ENCODE assay signal across 26 mouse cellular contexts in the genomic region with DNA sequence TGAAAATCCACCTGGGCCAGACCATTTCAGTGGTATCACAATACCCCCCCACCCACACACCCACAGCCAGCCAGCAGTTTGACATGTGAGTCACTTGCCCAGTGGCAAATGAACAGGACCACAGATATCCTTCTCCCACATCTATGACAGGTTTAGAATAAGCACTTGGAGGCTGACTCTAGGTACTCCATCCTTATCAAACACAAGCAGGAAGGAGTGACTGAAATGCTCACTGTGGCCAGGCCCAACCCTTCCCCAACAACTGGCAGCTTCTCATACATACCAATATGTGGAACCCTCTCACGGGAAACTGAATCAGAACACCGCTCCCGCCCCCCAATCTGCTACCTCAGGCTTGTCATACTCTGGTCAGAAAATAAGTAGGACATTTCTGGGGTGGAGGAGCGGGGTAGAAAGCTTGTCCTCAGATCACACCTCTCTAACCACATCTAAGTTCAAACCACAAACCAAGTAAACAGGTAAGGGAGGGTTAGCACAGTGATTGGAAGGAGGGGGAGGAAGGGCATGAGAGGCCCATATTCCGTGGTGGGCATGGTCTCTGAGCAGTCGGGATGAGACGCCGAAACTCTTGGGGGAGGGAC.
A peak's percentile ranks its signal among the peaks of the same experiment; 100 is the strongest.
DNase-seq lines count a peak whose midpoint lies in the region; ATAC-seq lines count a peak whose summit lies in the region.
"Had no signal": no experiment of that assay in that cellular context is flagged by ENCODE, and none has a peak within 500 bp of the region (broad histone marks: within the 10 kb centered on the region; RNA-seq: fewer than 3 reads in every experiment).

No protein-coding gene starts in this region.

- no peaks in the 10 kb centered on the region for H3K9me3 ChIP-seq in stomach, embryonic 15.5 days
- H3K9me3 ChIP-seq in forebrain, embryonic 15.5 days = no peaks in the 10 kb centered on the region
- H3K9me3 ChIP-seq: embryonic facial prominence, embryonic 10.5 days; heart, embryonic 15.5 days; intestine, embryonic 15.5 days; limb, embryonic 12.5 days; megakaryocyte, embryonic 14.5 days; midbrain, embryonic 15.5 days had no signal

- H3K4me1 ChIP-seq in stomach, embryonic 15.5 days = no peaks in the 10 kb centered on the region
- H3K4me1 ChIP-seq in forebrain, embryonic 15.5 days = no peaks in the 10 kb centered on the region
- H3K4me1 ChIP-seq: heart, embryonic 15.5 days; megakaryocyte, embryonic 14.5 days; midbrain, embryonic 15.5 days had no signal

- H3K4me2 ChIP-seq in stomach, embryonic 15.5 days = no peak overlapping the region
- no peak overlapping the region for H3K4me2 ChIP-seq in forebrain, embryonic 15.5 days (replicated peaks)
- H3K4me2 ChIP-seq: heart, embryonic 15.5 days; hindbrain, embryonic 14.5 days; intestine, embryonic 15.5 days; limb, embryonic 12.5 days; liver, embryonic 11.5 days; midbrain, embryonic 15.5 days had no signal

- WGBS in stomach, embryonic 15.5 days = 83% methylated on average over 8 of the region's 8 CpGs
- WGBS in forebrain, embryonic 15.5 days = 90% methylated on average over 8 of the region's 8 CpGs

- peak; percentile 20; the same call in 1 of the 2 replicates for ATAC-seq in megakaryocyte, adult 5-6 weeks (ENCODE audit: poor library complexity, severe bottlenecking)
- 0 out of 2 replicates have a peak, but pooled peaks have one; percentile 18 for ATAC-seq in stomach, embryonic 15.5 days (ENCODE audit: insufficient read depth, low FRiP score, low read depth)
- no peak for ATAC-seq in forebrain, embryonic 15.5 days (replicated peaks)
- ATAC-seq: forebrain, postnatal 0 days; intestine, embryonic 15.5 days; liver, postnatal 0 days; lung, postnatal 0 days; midbrain, embryonic 15.5 days had no signal

- no peak overlapping the region for H3K27ac ChIP-seq in stomach, embryonic 15.5 days
- H3K27ac ChIP-seq in forebrain, embryonic 15.5 days (replicated peaks) = no peak overlapping the region
- H3K27ac ChIP-seq: embryonic facial prominence, embryonic 10.5 days; heart, embryonic 15.5 days; hindbrain, embryonic 14.5 days; intestine, embryonic 15.5 days; layer of hippocampus, adult 2 months; limb, embryonic 12.5 days; midbrain, embryonic 15.5 days had no signal

- peaks cover 4% of the 10 kb centered on the region; the same call in 1 of the 2 replicates for H3K27me3 ChIP-seq in stomach, embryonic 15.5 days (replicated peaks)
- H3K27me3 ChIP-seq in forebrain, embryonic 15.5 days = no peaks in the 10 kb centered on the region
- H3K27me3 ChIP-seq: midbrain, embryonic 15.5 days had no signal

- H3K36me3 ChIP-seq in stomach, embryonic 15.5 days = no peaks in the 10 kb centered on the region
- no peaks in the 10 kb centered on the region for H3K36me3 ChIP-seq in forebrain, embryonic 15.5 days
- H3K36me3 ChIP-seq: embryonic facial prominence, embryonic 10.5 days; heart, embryonic 15.5 days; intestine, embryonic 15.5 days; limb, embryonic 12.5 days; midbrain, embryonic 15.5 days had no signal

- no peak overlapping the region for H3K4me3 ChIP-seq in stomach, embryonic 15.5 days (replicated peaks)
- H3K4me3 ChIP-seq in forebrain, embryonic 15.5 days = no peak overlapping the region
- H3K4me3 ChIP-seq: embryonic facial prominence, embryonic 10.5 days; heart, embryonic 15.5 days; intestine, embryonic 15.5 days; layer of hippocampus, adult 2 months; limb, embryonic 12.5 days; megakaryocyte, embryonic 14.5 days; midbrain, embryonic 15.5 days had no signal

- DNase-seq in lung, postnatal 25 days (ENCODE audit: low spot score) = peak; percentile 7
- DNase-seq in lung, postnatal 4 days = no peak
- peak; percentile 26 to 38 for DNase-seq in CD8-positive naive resting alpha-beta T cell, adult 2 months (ENCODE audit: low read depth in 2 of 2, low spot score in 2 of 2)
- no peak for DNase-seq in adrenal gland, adult (ENCODE audit: inconsistent age in 2 of 2, low spot score in 1 of 2)
- no peak for DNase-seq in embryo, embryonic 11 days
- DNase-seq: adrenal gland, postnatal 25 days; cerebellum, adult 9-10 months; forebrain, postnatal 0 days; heart, postnatal 4 days; kidney, adult 9 months; kidney, postnatal 25 days; layer of hippocampus, postnatal 36 days; liver, postnatal 0 days had no signal

- H3K9ac ChIP-seq in stomach, embryonic 15.5 days = no peak overlapping the region
- no peak overlapping the region for H3K9ac ChIP-seq in forebrain, embryonic 15.5 days (replicated peaks)
- H3K9ac ChIP-seq: forebrain, postnatal 0 days; heart, embryonic 15.5 days; hindbrain, embryonic 14.5 days; intestine, embryonic 15.5 days; limb, embryonic 12.5 days; liver, postnatal 0 days; midbrain, embryonic 15.5 days had no signal

Comparison
In these comparisons a context has a peak if more than half of its experiments do, and no peak if none do; other contexts are left out.
1. DNase-seq: peak in lung, postnatal 25 days (single experiment) and CD8-positive naive resting alpha-beta T cell, adult 2 months (2 of 2); none in lung, postnatal 4 days (0 of 2), adrenal gland, adult (0 of 2) and embryo, embryonic 11 days (single experiment).